21 mouse cellular contexts compared by ENCODE assay signal in genomic region chr6:73792207-73792606, GRCm38 (mm10).
DNase-seq lines count a peak whose midpoint lies in the region; ATAC-seq and TF ChIP-seq lines count a peak whose summit lies in the region.
"Had no signal": no experiment of that assay in that cellular context is flagged by ENCODE, and none has a peak within 500 bp of the region (broad histone marks: within the 10 kb centered on the region; RNA-seq: fewer than 3 reads in every experiment).

No protein-coding gene starts in this region.

- H3K4me2 ChIP-seq in forebrain, postnatal 0 days (ENCODE audit: low read depth): no peak overlapping the region
- H3K4me2 ChIP-seq in forebrain, embryonic 14.5 days (ENCODE audit: low read length): no peak overlapping the region
- H3K4me2 ChIP-seq: limb, embryonic 13.5 days; liver, embryonic 13.5 days; lung, embryonic 14.5 days; neural tube, embryonic 15.5 days had no signal

- no peak overlapping the region for H3K4me3 ChIP-seq in forebrain, postnatal 0 days (ENCODE audit: low read depth, low read length)
- no peak overlapping the region for H3K4me3 ChIP-seq in forebrain, embryonic 14.5 days (ENCODE audit: low read depth, low read length)
- no peak overlapping the region for H3K4me3 ChIP-seq in left cerebral cortex, adult 2 months
- H3K4me3 ChIP-seq: embryonic facial prominence, embryonic 10.5 days; hindbrain, embryonic 10.5 days; limb, embryonic 13.5 days; liver, embryonic 13.5 days; neural tube, embryonic 15.5 days had no signal

- H3K9me3 ChIP-seq in forebrain, postnatal 0 days (ENCODE audit: low read length): no peaks in the 10 kb centered on the region
- H3K9me3 ChIP-seq in forebrain, embryonic 14.5 days (replicated peaks; ENCODE audit: control insufficient read depth, low read length): no peaks in the 10 kb centered on the region
- H3K9me3 ChIP-seq: embryonic facial prominence, embryonic 10.5 days; hindbrain, embryonic 10.5 days; limb, embryonic 13.5 days; liver, embryonic 13.5 days; neural tube, embryonic 15.5 days had no signal

- H3K9ac ChIP-seq in forebrain, postnatal 0 days: no peak overlapping the region
- no peak overlapping the region for H3K9ac ChIP-seq in forebrain, embryonic 14.5 days (ENCODE audit: low read length)
- H3K9ac ChIP-seq: limb, embryonic 13.5 days; liver, embryonic 13.5 days; lung, embryonic 14.5 days; neural tube, embryonic 15.5 days had no signal

- 35% methylated on average over 4 of the region's 4 CpGs for WGBS in forebrain, postnatal 0 days
- WGBS in forebrain, embryonic 14.5 days: 53% methylated on average over 4 of the region's 4 CpGs

- DNase-seq in forebrain, postnatal 0 days: peak; percentile 11
- no peak for DNase-seq in forebrain, embryonic 14.5 days (ENCODE audit: low spot score)
- peak; percentile 8 for DNase-seq in left cerebral cortex, adult 11 months (ENCODE audit: low spot score)
- DNase-seq in left cerebral cortex, adult 2 months (ENCODE audit: extremely low spot score in 1 of 2, low spot score in 2 of 2): no peak
- DNase-seq in layer of hippocampus, adult 8-10 months (ENCODE audit: low spot score in 2 of 2): peak; percentile 4 to 6
- DNase-seq in right cerebral cortex, postnatal 4 days: peak; percentile 2
- DNase-seq in spleen, postnatal 14 days (ENCODE audit: low spot score in 2 of 2): no peak
- DNase-seq: adrenal gland, postnatal 25 days; cerebellum, adult 2 months; kidney, adult 18-20 months; kidney, postnatal 10 days; liver, embryonic 13.5 days; lung, embryonic 14.5 days; lung, postnatal 36 days; thymus, postnatal 36 days had no signal

- no peak overlapping the region for H3K27ac ChIP-seq in forebrain, postnatal 0 days (ENCODE audit: low read depth, low read length)
- no peak overlapping the region for H3K27ac ChIP-seq in forebrain, embryonic 14.5 days (ENCODE audit: low read depth, low read length)
- no peak overlapping the region for H3K27ac ChIP-seq in left cerebral cortex, adult 2 months
- H3K27ac ChIP-seq: embryonic facial prominence, embryonic 10.5 days; hindbrain, embryonic 10.5 days; hindbrain, postnatal 0 days; limb, embryonic 13.5 days; liver, embryonic 13.5 days; neural tube, embryonic 15.5 days had no signal

- TF ChIP-seq CTCF in forebrain, postnatal 0 days (IDR thresholded peaks at IDR 0.05; ENCODE audit: low read depth): no peak
- no peak for TF ChIP-seq CTCF in left cerebral cortex, adult 2 months (IDR thresholded peaks at IDR 0.05)

- H3K36me3 ChIP-seq in forebrain, postnatal 0 days (ENCODE audit: insufficient read depth): no peaks in the 10 kb centered on the region
- H3K36me3 ChIP-seq in forebrain, embryonic 14.5 days (ENCODE audit: control insufficient read depth, insufficient read depth, low read length): no peaks in the 10 kb centered on the region
- H3K36me3 ChIP-seq: embryonic facial prominence, embryonic 10.5 days; hindbrain, embryonic 10.5 days; limb, embryonic 13.5 days; liver, embryonic 13.5 days; neural tube, embryonic 15.5 days had no signal

- ATAC-seq in forebrain, postnatal 0 days: peak; percentile 78
- no peak for ATAC-seq in forebrain, embryonic 14.5 days
- ATAC-seq: hindbrain, postnatal 0 days; midbrain, embryonic 16.5 days had no signal

- no peaks in the 10 kb centered on the region for H3K27me3 ChIP-seq in forebrain, postnatal 0 days (ENCODE audit: insufficient read depth, low read length)
- no peaks in the 10 kb centered on the region for H3K27me3 ChIP-seq in forebrain, embryonic 14.5 days (replicated peaks; ENCODE audit: control insufficient read depth, insufficient read depth, low read length)
- H3K27me3 ChIP-seq: limb, embryonic 13.5 days; liver, embryonic 13.5 days; neural tube, embryonic 15.5 days had no signal

- intact Hi-C loops in left cerebral cortex, adult 2 months (cut with DNase I): loop anchor here (5.0 kb wide), 1 partner anchor 145 kb away; no protein-coding TSS in a partner anchor

- H3K4me1 ChIP-seq in forebrain, postnatal 0 days (ENCODE audit: insufficient read depth): 0 out of 2 replicates have a peak, but pooled peaks cover 2% of the 10 kb centered on the region
- no peaks in the 10 kb centered on the region for H3K4me1 ChIP-seq in forebrain, embryonic 14.5 days (ENCODE audit: control insufficient read depth, insufficient read depth, low read length)
- H3K4me1 ChIP-seq: embryonic facial prominence, embryonic 10.5 days; hindbrain, embryonic 10.5 days; limb, embryonic 13.5 days; liver, embryonic 13.5 days; neural tube, embryonic 15.5 days had no signal

Comparison
In these comparisons a context has a peak if more than half of its experiments do, and no peak if none do; other contexts are left out.
1. DNase-seq: peak in forebrain, postnatal 0 days (single experiment), left cerebral cortex, adult 11 months (single experiment), layer of hippocampus, adult 8-10 months (2 of 2) and right cerebral cortex, postnatal 4 days (single experiment); none in forebrain, embryonic 14.5 days (single experiment), left cerebral cortex, adult 2 months (0 of 2) and spleen, postnatal 14 days (0 of 2).